In genomic region chr15:102073559-102074069, GRCm38 (mm10) we compare ENCODE assay signal across 1 mouse cellular context.
TF ChIP-seq lines count a peak whose summit lies in the region.

Gene Eif4b, plus strand, starts transcription at chr15:102073773.

TF ChIP-seq in CH12.LX, 34 proteins besides CTCF, POLR2A, EP300 and RAD21 (continued from another document):
- TF ChIP-seq USF2 (conservative IDR thresholded peaks at IDR 0.05; ENCODE audit: low read depth, low read length) (peak; percentile 93), SIN3A (IDR thresholded peaks at IDR 0.05; ENCODE audit: low read length) (peak; percentile 38; the same call in 1 of the 2 replicates), KAT2A (IDR thresholded peaks at IDR 0.05; ENCODE audit: insufficient replicate concordance, low read length) (peak; percentile 72), CHD2 (IDR thresholded peaks at IDR 0.05; ENCODE audit: low read length) (no peak), NELFE (IDR thresholded peaks at IDR 0.05; ENCODE audit: low read depth, low read length) (peak; percentile 79), ZNF384 (IDR thresholded peaks at IDR 0.05; ENCODE audit: low read depth, low read length) (no peak), MAZ (IDR thresholded peaks at IDR 0.05; ENCODE audit: low read depth, low read length) (peak; percentile 84; the same call in 1 of the 2 replicates), PAX5 (IDR thresholded peaks at IDR 0.05; ENCODE audit: low read length) (no peak), TBP (conservative IDR thresholded peaks at IDR 0.05; ENCODE audit: low read depth, low read length) (0 out of 2 replicates have a peak, but pooled peaks have one; percentile 27), MXI1 (IDR thresholded peaks at IDR 0.05; ENCODE audit: low read depth, low read length) (peak; percentile 55; the same call in 1 of the 2 replicates), USF1 (IDR thresholded peaks at IDR 0.05; ENCODE audit: low read depth, low read length) (peak; percentile 96), ZC3H11A (IDR thresholded peaks at IDR 0.05; ENCODE audit: low read depth, low read length) (no peak), NRF1 (IDR thresholded peaks at IDR 0.05; ENCODE audit: low read depth, low read length) (peak; percentile 75)
